Mouse (Mus musculus): Measurements from ENCODE around the gene Hibadh.

DNA sequence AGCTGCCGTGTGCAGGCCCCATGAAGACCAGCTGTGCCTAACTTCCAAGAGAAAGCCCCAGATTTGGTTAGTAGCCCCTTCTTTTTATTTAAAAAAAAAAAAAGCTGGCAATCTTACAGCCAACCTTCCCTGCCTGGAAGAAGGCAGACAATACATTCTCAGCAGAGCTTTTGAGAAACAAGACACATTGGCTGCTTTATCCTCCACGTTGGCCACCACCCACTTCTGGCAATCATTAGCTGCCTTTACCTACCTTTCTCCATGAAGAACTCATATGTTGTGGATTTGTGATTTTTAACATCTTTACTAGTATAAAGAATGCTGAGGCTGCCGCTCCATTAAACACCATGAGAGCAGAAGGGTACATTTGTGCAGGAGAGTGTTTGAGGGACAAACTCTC, 131.4 kb downstream of the Hibadh start:
- TF ChIP-seq POLR2A (IDR thresholded peaks at IDR 0.05; ENCODE audit: borderline replicate concordance, low read depth, low read length): no peak
- no peak for TF ChIP-seq CTCF (IDR thresholded peaks at IDR 0.05; ENCODE audit: low read depth, low read length)
